Comparison of ENCODE assay signal across 1 mouse cellular context in genomic region chr7:16817693-16818092, GRCm38 (mm10).
TF ChIP-seq lines count a peak whose summit lies in the region.

No protein-coding gene starts in this region.

TF ChIP-seq in MEL, 35 proteins besides CTCF, POLR2A, EP300 and RAD21 (continued from another document):
- TF ChIP-seq CHD1 (IDR thresholded peaks at IDR 0.05; ENCODE audit: low read depth, low read length) = no peak
- TF ChIP-seq MAX (IDR thresholded peaks at IDR 0.05; ENCODE audit: low read length) = no peak
- no peak for TF ChIP-seq CHD2 (IDR thresholded peaks at IDR 0.05; ENCODE audit: low read length)
- TF ChIP-seq TBP (IDR thresholded peaks at IDR 0.05; ENCODE audit: low read depth, low read length) = no peak
